Mouse (Mus musculus) kidney, postnatal 0 days (tissue): Measurements from ENCODE around the gene Gm12216. TPM values are rescaled to one million over a fixed set of nuclear protein-coding genes. Genes with fewer than 3 reads are reported as not detected.
A peak's percentile ranks its signal among the peaks of the same experiment; 100 is the strongest.

Experiments
- ATAC-seq: fragments of 200-750 bp; cut with Nextera tagmentation; replicated peaks from 2 replicates; pipeline ENCODE4 v1.8.0; 2017; ENCODE audit warnings: low read depth, moderate number of reproducible peaks, moderate TSS enrichment, moderate library complexity; ENCODE audit not compliant: low FRiP score
- DNase-seq: peaks from one replicate; pipeline ENCODE4 v3.0.0-alpha.2; 2016; ENCODE audit warnings: low spot score
- H3K27ac ChIP-seq: fragments of 300-500 bp; sonication (generic); 2 replicates; pipeline ENCODE4 v1.5.1; 2014; ENCODE audit warnings: mild to moderate bottlenecking
- H3K27me3 ChIP-seq: fragments of 300-500 bp; sonication (generic); 2 replicates; pipeline ENCODE4 v1.6.1; 2014; ENCODE audit warnings: low read length, mixed read lengths; ENCODE audit not compliant: insufficient read depth
- H3K36me3 ChIP-seq: fragments of 300-500 bp; sonication (generic); 2 replicates; pipeline ENCODE4 v1.6.1; 2014; ENCODE audit warnings: low read length, mixed read lengths; ENCODE audit not compliant: insufficient read depth
- H3K4me1 ChIP-seq: fragments of 300-500 bp; sonication (generic); replicated peaks from 2 replicates; pipeline ENCODE4 v1.6.1; 2014; ENCODE audit warnings: antibody characterized with exemption, low read length, mixed read lengths; ENCODE audit not compliant: insufficient read depth
- H3K4me2 ChIP-seq: fragments of 300-500 bp; sonication (generic); 2 replicates; pipeline ENCODE4 v1.6.1; 2014; ENCODE audit warnings: mild to moderate bottlenecking, low read length, moderate library complexity, mixed read lengths
- H3K4me3 ChIP-seq: fragments of 300-500 bp; sonication (generic); replicated peaks from 2 replicates; pipeline ENCODE4 v1.5.1; 2014; ENCODE audit warnings: low read depth, low read length
- H3K9ac ChIP-seq: fragments of 300-500 bp; sonication (generic); 2 replicates; pipeline ENCODE4 v1.6.1; 2014; ENCODE audit warnings: low read depth, low read length
- H3K9me3 ChIP-seq: fragments of 300-500 bp; sonication (generic); replicated peaks from 2 replicates; pipeline ENCODE4 v1.6.1; 2016; ENCODE audit warnings: low read length, inconsistent platforms, mixed read lengths
- CTCF ChIP-seq: IDR thresholded peaks from 2 replicates; pipeline ENCODE4 v1.5.1; 2016; ENCODE audit warnings: antibody characterized with exemption, low read depth, mild to moderate bottlenecking, moderate library complexity
- WGBS: fragments of 180-500 bp; shearing (Covaris S2); extraction: QIAGEN DNeasy Blood & Tissue Kit; methylation state at CpG from one replicate; pipeline ENCODE4 v1.1.7; 2014; 5-methylcytosine and 5-hydroxymethylcytosine counted together
- polyA plus RNA-seq: library from polyadenylated mRNA; unstranded; fragments of >200 nt; fragmentation: Nextera tagmentation; extraction: Ambion mirVana; gene quantifications from 2 replicates; pipeline ENCODE4 v1.2.1, GENCODE M21; 2015

The Gm12216 gene
- polyA plus RNA-seq, 1 experiment from 2014 or later = 2.3 TPM

- H3K4me2 ChIP-seq = peak overlapping the region; percentile 59
- peak overlapping the region; percentile 97 for H3K27ac ChIP-seq
- H3K4me1 ChIP-seq = peaks cover 40% of the 10 kb centered on the region
- peak overlapping the region; percentile 61 for H3K9ac ChIP-seq
- H3K4me3 ChIP-seq = peak overlapping the region; percentile 24
- 3% methylated on average over 23 of the region's 23 CpGs for WGBS
- H3K27me3 ChIP-seq = no peaks in the 10 kb centered on the region
- ATAC-seq (peak; percentile 37), DNase-seq (peak; percentile 82)
- TF ChIP-seq CTCF = no peak
- no peaks in the 10 kb centered on the region for H3K9me3 ChIP-seq
- no peaks in the 10 kb centered on the region for H3K36me3 ChIP-seq
Measured at GRCm38 (mm10) chr11:53762827-53763495, 96.1 kb downstream of the Gm12216 start.

GRCm38 (mm10) chr11:53762426-53762825, 96.6 kb downstream of the Gm12216 start:
- WGBS = 44% methylated on average over 2 of the region's 2 CpGs
- TF ChIP-seq CTCF = no peak
- H3K4me3 ChIP-seq = no peak overlapping the region
- no peaks in the 10 kb centered on the region for H3K36me3 ChIP-seq
- peak overlapping the region; percentile 97 for H3K27ac ChIP-seq
- peaks cover 40% of the 10 kb centered on the region for H3K4me1 ChIP-seq
- H3K9ac ChIP-seq = peak overlapping the region; percentile 61; the same call in 1 of the 2 replicates
- DNase-seq (no peak), ATAC-seq (no peak)
- H3K4me2 ChIP-seq = peak overlapping the region; percentile 59
- no peaks in the 10 kb centered on the region for H3K27me3 ChIP-seq
- H3K9me3 ChIP-seq = no peaks in the 10 kb centered on the region

GRCm38 (mm10) chr11:53761822-53762221, 97.2 kb downstream of the Gm12216 start:
- peak; percentile 50 for ATAC-seq
- DNase-seq = peak; percentile 70
- H3K27me3 ChIP-seq = no peaks in the 10 kb centered on the region
- no peaks in the 10 kb centered on the region for H3K9me3 ChIP-seq
- peaks cover 40% of the 10 kb centered on the region for H3K4me1 ChIP-seq
- H3K4me2 ChIP-seq = no peak overlapping the region
- H3K4me3 ChIP-seq = no peak overlapping the region
- no peak overlapping the region for H3K9ac ChIP-seq
- WGBS = 30% methylated on average over 2 of the region's 2 CpGs
- TF ChIP-seq CTCF = no peak
- peak overlapping the region; percentile 97 for H3K27ac ChIP-seq
- no peaks in the 10 kb centered on the region for H3K36me3 ChIP-seq

DNA sequence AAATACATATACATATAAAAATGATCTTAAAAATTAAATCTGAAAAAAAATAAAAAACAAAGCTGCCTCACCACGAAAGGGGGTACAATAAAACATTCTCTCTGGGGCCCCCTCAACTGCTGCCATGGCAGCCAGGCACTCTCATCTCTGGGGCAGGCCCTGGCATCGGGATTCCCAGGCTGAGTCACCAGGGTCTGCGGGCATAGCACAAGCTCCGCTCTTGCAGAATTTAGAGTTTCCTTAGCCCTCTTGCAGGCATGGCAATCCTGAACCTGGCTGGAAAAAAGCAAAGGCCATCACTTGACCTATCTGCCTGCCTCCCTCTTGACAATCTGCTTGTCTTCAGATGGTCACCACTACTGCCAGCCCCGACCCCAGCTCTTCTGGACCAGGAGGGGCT, 97.8 kb downstream of the Gm12216 start:
- Histone ChIP-seq H3K4me1 (peaks cover 40% of the 10 kb centered on the region), H3K4me3 (no peak overlapping the region), H3K9me3 (no peaks in the 10 kb centered on the region), H3K4me2 (no peak overlapping the region), H3K27ac (peak overlapping the region; percentile 97; the same call in 1 of the 2 replicates), H3K36me3 (no peaks in the 10 kb centered on the region), H3K9ac (no peak overlapping the region), H3K27me3 (no peaks in the 10 kb centered on the region)
- DNase-seq (no peak), ATAC-seq (no peak)
- no peak for TF ChIP-seq CTCF
- WGBS = 66% methylated on average over 5 of the region's 5 CpGs

GRCm38 (mm10) chr11:53759545-53760406, 99.3 kb downstream of the Gm12216 start:
- Histone ChIP-seq H3K9ac (no peak overlapping the region; the same call in 1 of the 2 replicates), H3K4me1 (peaks cover 40% of the 10 kb centered on the region)

DNA sequence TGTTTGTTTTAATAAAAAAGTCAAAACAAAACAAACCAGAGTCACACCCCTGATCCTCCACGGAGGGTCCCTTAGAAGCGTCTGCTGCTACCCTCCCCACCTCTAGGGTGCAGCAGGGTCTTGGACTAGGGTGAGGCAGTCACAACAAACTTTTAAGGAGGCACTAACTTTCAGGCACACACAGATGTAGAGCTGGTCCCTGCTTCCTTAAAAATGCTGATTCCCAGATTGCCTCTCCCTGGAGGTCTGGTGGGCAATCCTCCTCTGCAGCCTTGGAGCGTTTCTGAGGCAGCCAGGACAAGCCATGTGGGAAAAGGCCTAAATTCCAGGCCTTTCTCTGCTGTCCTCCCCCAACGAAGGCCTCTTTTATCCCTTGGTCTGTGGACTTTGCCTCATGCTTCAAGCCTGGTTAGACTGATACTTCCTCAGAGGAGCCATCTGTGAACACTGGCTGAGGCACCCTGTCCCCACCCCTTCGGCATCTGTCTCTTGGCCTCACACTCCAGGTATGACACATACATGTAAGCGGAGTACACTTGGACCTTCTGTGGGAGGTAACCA, 100.2 kb downstream of the Gm12216 start:
- DNase-seq = peak; percentile 65
- peak overlapping the region; percentile 32 for H3K27ac ChIP-seq
- H3K9ac ChIP-seq = no peak overlapping the region; the same call in 1 of the 2 replicates
- no peaks in the 10 kb centered on the region for H3K27me3 ChIP-seq
- H3K36me3 ChIP-seq = no peaks in the 10 kb centered on the region
- H3K9me3 ChIP-seq = no peaks in the 10 kb centered on the region
- H3K4me1 ChIP-seq = peaks cover 39% of the 10 kb centered on the region
- TF ChIP-seq CTCF = peak; percentile 66
- no peak overlapping the region for H3K4me3 ChIP-seq
- no peak overlapping the region for H3K4me2 ChIP-seq
- 40% methylated on average over 6 of the region's 6 CpGs for WGBS
- no peak for ATAC-seq

More at GRCm38 (mm10) chr11:53759545-53760406, 99.3 kb downstream of the Gm12216 start:
- Histone ChIP-seq H3K4me3 (no peak overlapping the region), H3K27me3 (no peaks in the 10 kb centered on the region), H3K36me3 (no peaks in the 10 kb centered on the region), H3K4me2 (no peak overlapping the region), H3K27ac (peak overlapping the region; percentile 32), H3K9me3 (no peaks in the 10 kb centered on the region)
- no peak for TF ChIP-seq CTCF
- DNase-seq = peak; percentile 19
- no peak for ATAC-seq
- 24% methylated on average over 22 of the region's 22 CpGs for WGBS
